Mouse (Mus musculus) cerebellum, adult (tissue): ENCODE measurements around the gene Fam229a.
"Not testable (repeated sequence)": the region's sequence is repeated elsewhere in the genome, so short reads cannot be mapped to it uniquely, and the experiment has no call there.

ENCODE experiments used
- ATAC-seq: cut with Nextera tagmentation; 2 replicates; pipeline ENCODE4 v1.9.2; 2017; ENCODE audit warnings: mild to moderate bottlenecking, moderate library complexity, mixed read lengths; ENCODE audit not compliant: insufficient number of reproducible peaks, low FRiP score, low TSS enrichment

Gene Fam229a

GRCm38 (mm10) chr4:129514300-129514898 is 23.4 kb downstream of the Fam229a start:
- ATAC-seq = no peak

GRCm38 (mm10) chr4:129516925-129517324 is 25.9 kb downstream of the Fam229a start:
- ATAC-seq = no peak

GRCm38 (mm10) chr4:129518519-129518918 is 27.5 kb downstream of the Fam229a start:
- no peak for ATAC-seq

- ATAC-seq = no peak
Observed at GRCm38 (mm10) chr4:129525338-129525737, 34.3 kb downstream of the Fam229a start.

- no peak for ATAC-seq
Observed at GRCm38 (mm10) chr4:129525889-129526288, 34.9 kb downstream of the Fam229a start.

GRCm38 (mm10) chr4:129528901-129529300 is 37.9 kb downstream of the Fam229a start:
- not testable (repeated sequence) for ATAC-seq

GRCm38 (mm10) chr4:129540012-129540411 is 49.0 kb downstream of the Fam229a start:
- no peak for ATAC-seq
